ENCODE assay signal across 8 mouse cellular contexts in the genomic region with DNA sequence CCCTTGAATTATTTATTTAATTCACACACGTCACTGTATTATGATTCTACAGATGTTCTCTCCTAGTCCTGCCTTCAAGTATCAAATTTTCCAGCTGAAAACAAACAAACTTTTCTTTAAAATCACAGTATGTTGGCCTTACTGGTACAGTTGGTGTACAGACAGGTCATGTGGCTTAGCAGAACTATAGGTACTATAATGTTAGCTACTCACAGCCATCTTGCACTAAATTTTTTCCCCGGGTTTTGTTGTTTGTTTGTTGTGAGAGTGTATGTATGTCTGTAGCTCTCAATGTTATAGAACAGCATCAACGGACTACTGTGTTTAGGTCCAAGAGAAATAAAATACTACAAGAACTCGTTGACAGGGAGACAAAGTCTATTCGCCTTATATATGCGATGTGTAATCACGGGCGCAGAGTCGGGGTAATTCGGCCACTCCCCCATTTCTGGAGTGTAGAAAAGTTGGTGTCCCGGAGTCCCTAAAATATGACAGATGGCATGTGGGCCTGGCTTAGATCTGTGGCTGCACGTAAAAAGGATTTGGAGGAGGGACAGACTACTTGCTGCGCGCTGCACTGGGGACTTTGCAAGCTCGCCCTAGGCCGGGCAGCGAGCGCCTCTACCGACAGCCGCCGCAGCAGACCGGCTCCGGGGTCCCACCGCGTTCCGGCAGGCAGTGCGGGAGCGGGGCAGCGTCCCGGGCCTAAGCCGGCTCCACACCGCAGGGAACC. TPM values are rescaled to one million over a fixed set of nuclear protein-coding genes. Genes with fewer than 3 reads are reported as not detected.
DNase-seq lines count a peak whose midpoint lies in the region; ATAC-seq lines count a peak whose summit lies in the region.

No protein-coding gene starts in this region.

- peaks cover 6% of the 10 kb centered on the region for H3K4me1 ChIP-seq in hindbrain, embryonic 10.5 days (replicated peaks)

- DNase-seq in left cerebral cortex, adult 11 months (ENCODE audit: low spot score), result peak; percentile 69
- no peak for DNase-seq in left cerebral cortex, adult 18-20 months (ENCODE audit: low spot score in 2 of 2)
- DNase-seq in brain, embryonic 18.5 days (ENCODE audit: low read depth, low spot score), result peak; percentile 61
- DNase-seq in hindbrain, embryonic 10.5 days (ENCODE audit: low spot score), result no peak
- no peak for DNase-seq in urinary bladder, postnatal 10 days (ENCODE audit: low spot score)
- DNase-seq in gastrocnemius, postnatal 36 days, result no peak
- DNase-seq in layer of hippocampus, adult 11-12 months (ENCODE audit: low spot score), result no peak

- peak; percentile 70 for ATAC-seq in megakaryocyte progenitor cell, adult 5-6 weeks (replicated peaks; ENCODE audit: poor library complexity)

- peak overlapping the region; percentile 99 for H3K27ac ChIP-seq in hindbrain, embryonic 10.5 days

- 2% methylated on average over 32 of the region's 32 CpGs for WGBS in hindbrain, embryonic 10.5 days

- no peaks in the 10 kb centered on the region for H3K27me3 ChIP-seq in hindbrain, embryonic 10.5 days (ENCODE audit: insufficient read depth, poor library complexity, severe bottlenecking)

- peaks cover 34% of the 10 kb centered on the region for H3K36me3 ChIP-seq in hindbrain, embryonic 10.5 days

- H3K9me3 ChIP-seq in hindbrain, embryonic 10.5 days, result no peaks in the 10 kb centered on the region

- peak overlapping the region; percentile 85 for H3K4me3 ChIP-seq in hindbrain, embryonic 10.5 days

- intact Hi-C loops in gastrocnemius, postnatal 36 days (cut with DNase I), result no loop called here

RNA-seq across cellular contexts. Expression of a gene that starts 0.5 kb away (rescaled TPM):
- 10 to 100 TPM; 28.9 to 32.7 TPM for total RNA-seq in left cerebral cortex, adult 18-20 months (2021)
- 33.0 and 37.3 TPM in 2 replicates for polyA plus RNA-seq in hindbrain, embryonic 10.5 days (2016; fragmentation: Nextera tagmentation; extraction: Ambion mirVana)
- total RNA-seq in megakaryocyte progenitor cell, adult 5-6 weeks (2015), result 25.0 and 32.4 TPM in 2 replicates
- total RNA-seq in megakaryocyte progenitor cell, adult 5-6 weeks (2017), result 24.1 and 35.4 TPM in 2 replicates
- total RNA-seq in gastrocnemius, postnatal 36 days (2021), result 10 to 100 TPM; 31.6 to 34.3 TPM

RNA-seq across cellular contexts. Expression of a gene that starts 38.4 kb away (rescaled TPM):
- under 1 TPM in 1 of 2 experiments, not detected in 1; 0.52 TPM for total RNA-seq in left cerebral cortex, adult 18-20 months (2021)
- polyA plus RNA-seq in hindbrain, embryonic 10.5 days (2016; fragmentation: Nextera tagmentation; extraction: Ambion mirVana), result not detected in 2 replicates
- total RNA-seq in megakaryocyte progenitor cell, adult 5-6 weeks (2015), result not detected in 2 replicates
- total RNA-seq in megakaryocyte progenitor cell, adult 5-6 weeks (2017), result not detected in 2 replicates
- total RNA-seq in gastrocnemius, postnatal 36 days (2021), result 1 to 10 TPM; 4.3 to 5.7 TPM

Comparison
In these comparisons a context has a peak if more than half of its experiments do, and no peak if none do; other contexts are left out.
1. DNase-seq: peak in left cerebral cortex, adult 11 months (single experiment) and brain, embryonic 18.5 days (single experiment); none in left cerebral cortex, adult 18-20 months (0 of 2), hindbrain, embryonic 10.5 days (single experiment), urinary bladder, postnatal 10 days (single experiment), gastrocnemius, postnatal 36 days (0 of 2) and layer of hippocampus, adult 11-12 months (single experiment).